Mouse (Mus musculus): ENCODE measurements at regions not wholly inside any gene's neighbourhood (a gene's known extent, or its start where the extent isn't known, plus 50 kb on each side); places are given as distances from the start of the nearest gene placed in this dataset.

DNA sequence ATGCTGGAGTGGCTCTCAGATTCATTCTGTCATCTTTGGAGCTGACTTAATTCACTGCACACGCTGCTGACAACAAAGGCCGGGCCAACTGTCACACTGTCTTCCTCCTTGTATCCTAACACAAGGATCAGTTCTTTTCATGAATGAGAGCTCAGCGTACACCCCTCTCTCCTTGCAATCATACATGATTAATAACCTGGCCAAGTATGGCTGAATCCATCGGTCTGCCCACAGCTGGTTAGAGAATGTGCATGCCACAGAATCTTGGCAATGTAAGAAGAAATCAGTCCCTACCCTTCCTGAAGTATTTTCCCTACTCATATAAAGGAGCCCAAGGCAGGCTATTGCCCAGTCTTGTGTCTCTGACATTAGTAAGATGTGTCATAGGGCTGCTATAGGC is 387.4 kb upstream of the Clint1 start:
- 37% methylated on average over 4 of the region's 4 CpGs for WGBS
- peaks cover 4% of the 10 kb centered on the region; the same call in 1 of the 2 replicates for H3K4me1 ChIP-seq (replicated peaks; ENCODE audit: control insufficient read depth, insufficient read depth, low read length)
- ATAC-seq (ENCODE audit: low FRiP score), result no peak
- no peak overlapping the region for H3K4me3 ChIP-seq (replicated peaks; ENCODE audit: low read length)
- H3K36me3 ChIP-seq (replicated peaks; ENCODE audit: control insufficient read depth, insufficient read depth), result no peaks in the 10 kb centered on the region
- H3K27me3 ChIP-seq (ENCODE audit: control insufficient read depth, insufficient read depth, low read length), result no peaks in the 10 kb centered on the region
- H3K27ac ChIP-seq, result no peak overlapping the region; the same call in 1 of the 2 replicates
- no peak overlapping the region for H3K9ac ChIP-seq
- H3K9me3 ChIP-seq (ENCODE audit: control insufficient read depth, low read length), result no peaks in the 10 kb centered on the region
- no peak for DNase-seq (ENCODE audit: low spot score)
- no peak overlapping the region for H3K4me2 ChIP-seq (replicated peaks)

DNA sequence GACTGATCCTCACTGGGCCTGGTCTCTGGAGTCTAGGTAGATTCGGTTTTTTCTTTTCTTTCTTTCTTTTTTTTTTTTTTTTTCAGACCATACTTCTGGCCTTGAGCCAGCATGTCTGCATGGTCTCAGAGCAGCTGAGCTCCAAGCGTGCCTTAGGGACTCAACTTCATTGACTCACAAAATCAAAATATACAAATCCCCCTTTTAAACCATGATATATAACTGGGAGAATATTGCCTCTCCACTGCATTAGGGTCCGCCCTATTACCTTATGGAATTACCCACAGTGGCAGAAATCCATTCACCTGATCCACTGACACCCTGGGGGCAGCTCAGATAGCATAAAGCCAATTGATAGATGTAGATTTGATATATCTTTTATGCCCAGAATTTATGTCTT is 385.5 kb upstream of the Clint1 start:
- Histone ChIP-seq H3K9ac (no peak overlapping the region), H3K27ac (0 out of 2 replicates have a peak overlapping the region, but pooled peaks have one; percentile 12), H3K4me2 (replicated peaks) (no peak overlapping the region), H3K4me1 (replicated peaks; ENCODE audit: control insufficient read depth, insufficient read depth, low read length) (peaks cover 4% of the 10 kb centered on the region; the same call in 1 of the 2 replicates), H3K9me3 (ENCODE audit: control insufficient read depth, low read length) (no peaks in the 10 kb centered on the region), H3K27me3 (ENCODE audit: control insufficient read depth, insufficient read depth, low read length) (no peaks in the 10 kb centered on the region), H3K4me3 (replicated peaks; ENCODE audit: low read length) (no peak overlapping the region), H3K36me3 (replicated peaks; ENCODE audit: control insufficient read depth, insufficient read depth) (no peaks in the 10 kb centered on the region)
- ATAC-seq (ENCODE audit: low FRiP score) (no peak), DNase-seq (ENCODE audit: low spot score) (no peak)
- 29% methylated on average over 3 of the region's 3 CpGs for WGBS

DNA sequence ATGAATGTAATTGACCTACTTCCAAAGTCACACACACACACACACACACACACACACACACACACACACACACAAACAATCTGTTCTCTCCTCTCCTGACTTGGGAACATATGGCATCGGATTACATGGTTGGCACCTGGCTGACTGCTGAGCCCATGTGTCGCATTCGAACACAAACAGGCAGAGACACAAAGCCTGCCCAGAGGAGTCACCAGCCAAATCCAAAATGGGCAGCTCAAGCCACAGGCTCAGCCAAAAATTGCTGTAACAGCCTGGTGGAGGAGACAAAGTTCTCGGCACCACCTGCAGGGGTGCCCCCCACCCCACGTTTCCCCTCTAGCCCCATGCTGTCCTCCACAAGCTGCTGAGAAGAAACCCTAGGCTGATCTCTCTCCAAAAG is 379.7 kb upstream of the Clint1 start:
- DNase-seq (ENCODE audit: low spot score) (peak; percentile 57), ATAC-seq (ENCODE audit: low FRiP score) (peak; percentile 57; the same call in 1 of the 2 replicates)
- no peaks in the 10 kb centered on the region for H3K27me3 ChIP-seq (ENCODE audit: control insufficient read depth, insufficient read depth, low read length)
- 64% methylated on average over 5 of the region's 5 CpGs for WGBS
- no peak overlapping the region for H3K4me2 ChIP-seq (replicated peaks)
- peak overlapping the region; percentile 14; the same call in 1 of the 2 replicates for H3K27ac ChIP-seq
- no peaks in the 10 kb centered on the region for H3K4me1 ChIP-seq (replicated peaks; ENCODE audit: control insufficient read depth, insufficient read depth, low read length)
- H3K9me3 ChIP-seq (ENCODE audit: control insufficient read depth, low read length), result no peaks in the 10 kb centered on the region
- H3K36me3 ChIP-seq (replicated peaks; ENCODE audit: control insufficient read depth, insufficient read depth), result no peaks in the 10 kb centered on the region
- H3K4me3 ChIP-seq (replicated peaks; ENCODE audit: low read length), result no peak overlapping the region
- no peak overlapping the region for H3K9ac ChIP-seq

DNA sequence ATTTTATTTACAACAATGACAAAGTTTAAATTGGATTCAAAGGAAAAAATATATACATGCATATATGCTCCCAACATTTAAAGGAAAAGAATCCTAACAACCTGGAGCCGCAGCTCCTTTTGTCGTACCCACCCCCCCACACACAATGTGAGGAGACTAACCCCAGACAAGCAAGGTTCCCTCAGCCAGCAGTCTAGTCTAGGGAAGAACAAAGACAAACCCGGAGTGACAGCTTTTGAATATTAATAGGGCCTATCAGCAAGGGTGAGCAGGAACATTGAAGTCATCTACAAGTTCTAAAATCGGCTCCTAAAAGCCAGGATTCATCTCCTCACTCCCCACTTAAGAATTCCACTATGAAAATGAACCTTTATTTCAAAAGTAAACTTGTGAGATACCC is 374.9 kb upstream of the Clint1 start:
- 26% methylated on average over 4 of the region's 4 CpGs for WGBS
- Histone ChIP-seq H3K36me3 (replicated peaks; ENCODE audit: control insufficient read depth, insufficient read depth) (no peaks in the 10 kb centered on the region), H3K9me3 (ENCODE audit: control insufficient read depth, low read length) (no peaks in the 10 kb centered on the region), H3K4me1 (replicated peaks; ENCODE audit: control insufficient read depth, insufficient read depth, low read length) (no peaks in the 10 kb centered on the region), H3K4me2 (replicated peaks) (no peak overlapping the region), H3K27ac (no peak overlapping the region), H3K4me3 (replicated peaks; ENCODE audit: low read length) (no peak overlapping the region), H3K9ac (no peak overlapping the region), H3K27me3 (ENCODE audit: control insufficient read depth, insufficient read depth, low read length) (no peaks in the 10 kb centered on the region)
- ATAC-seq (ENCODE audit: low FRiP score) (no peak), DNase-seq (ENCODE audit: low spot score) (no peak)

DNA sequence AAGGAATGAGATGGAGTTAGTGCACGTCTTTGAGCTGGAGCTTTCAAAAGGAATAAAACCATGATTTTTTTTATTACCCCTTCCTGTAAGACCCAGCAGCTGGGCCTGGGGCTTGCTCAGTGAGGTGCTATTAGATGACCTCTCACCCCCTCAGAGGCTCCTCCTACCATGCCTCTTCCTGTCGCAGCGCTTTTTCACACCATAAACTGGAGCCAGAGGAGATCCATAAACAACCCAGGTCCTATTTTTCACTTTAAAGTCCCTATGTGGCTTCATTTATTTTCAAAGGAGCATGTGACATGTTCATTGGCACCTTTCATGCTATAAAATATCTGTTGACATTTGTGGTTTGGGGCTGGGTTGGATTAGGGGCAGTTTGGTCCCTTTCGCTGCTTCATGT is 365.9 kb upstream of the Clint1 start:
- H3K9me3 ChIP-seq (ENCODE audit: control insufficient read depth, low read length), result no peaks in the 10 kb centered on the region
- no peak overlapping the region for H3K9ac ChIP-seq
- no peak overlapping the region for H3K4me2 ChIP-seq (replicated peaks)
- 89% methylated on average over 4 of the region's 4 CpGs for WGBS
- no peaks in the 10 kb centered on the region; the same call in 1 of the 2 replicates for H3K4me1 ChIP-seq (replicated peaks; ENCODE audit: control insufficient read depth, insufficient read depth, low read length)
- ATAC-seq (ENCODE audit: low FRiP score), result no peak
- DNase-seq (ENCODE audit: low spot score), result no peak
- no peaks in the 10 kb centered on the region for H3K36me3 ChIP-seq (replicated peaks; ENCODE audit: control insufficient read depth, insufficient read depth)
- no peaks in the 10 kb centered on the region for H3K27me3 ChIP-seq (ENCODE audit: control insufficient read depth, insufficient read depth, low read length)
- H3K27ac ChIP-seq, result no peak overlapping the region
- H3K4me3 ChIP-seq (replicated peaks; ENCODE audit: low read length), result no peak overlapping the region

DNA sequence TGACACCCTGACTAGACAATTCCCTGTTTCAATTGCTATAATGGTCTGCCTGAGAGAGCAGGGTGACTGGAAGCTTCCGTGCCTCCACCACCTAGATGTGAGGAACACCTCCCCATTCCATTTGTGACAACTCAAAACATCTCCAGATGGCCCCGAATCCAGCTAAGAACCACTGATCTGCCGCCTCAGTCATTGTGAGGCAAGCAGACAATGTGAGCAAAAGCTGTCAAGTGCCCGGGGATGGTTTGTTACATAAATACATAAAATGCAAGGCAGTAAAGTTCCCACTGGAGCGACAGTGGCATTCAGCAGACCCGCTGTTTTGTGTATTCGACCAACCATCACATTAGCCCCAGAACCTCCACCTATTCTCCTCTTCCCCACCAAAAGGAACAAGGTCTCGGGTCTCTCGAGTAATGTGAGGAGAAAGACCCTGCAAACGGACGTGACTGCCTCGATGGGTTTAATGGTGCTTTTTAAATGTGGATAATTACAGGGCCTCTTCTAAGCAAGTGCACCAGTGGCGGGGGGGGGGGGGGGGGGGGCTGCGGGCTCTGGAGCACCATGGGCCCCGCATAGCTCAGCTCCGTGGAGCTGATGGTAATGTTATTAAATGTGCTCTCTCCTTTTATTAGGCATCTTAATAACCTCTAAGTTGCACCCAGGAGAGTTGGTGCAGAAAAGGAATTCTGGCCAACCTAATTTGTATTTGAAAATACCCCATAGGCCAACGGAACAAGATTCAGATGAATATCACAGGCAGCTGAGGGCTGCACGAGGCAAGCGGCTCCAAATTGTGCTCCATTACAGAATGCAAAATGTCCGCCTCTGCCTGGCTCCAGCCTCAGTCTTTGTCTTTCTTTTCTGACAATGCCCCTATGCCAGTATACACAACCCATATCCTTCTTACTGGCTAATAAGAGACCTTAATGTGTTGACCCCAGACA is 360.6 kb upstream of the Clint1 start:
- ATAC-seq (ENCODE audit: low FRiP score) (peak; percentile 77), DNase-seq (ENCODE audit: low spot score) (peak; percentile 39)
- H3K4me3 ChIP-seq (replicated peaks; ENCODE audit: low read length), result no peak overlapping the region
- WGBS, result 40% methylated on average over 19 of the region's 20 CpGs
- H3K36me3 ChIP-seq (replicated peaks; ENCODE audit: control insufficient read depth, insufficient read depth), result no peaks in the 10 kb centered on the region
- H3K9ac ChIP-seq, result 0 out of 2 replicates have a peak overlapping the region, but pooled peaks have one; percentile 6
- H3K9me3 ChIP-seq (ENCODE audit: control insufficient read depth, low read length), result no peaks in the 10 kb centered on the region
- H3K4me1 ChIP-seq (replicated peaks; ENCODE audit: control insufficient read depth, insufficient read depth, low read length), result no peaks in the 10 kb centered on the region; the same call in 1 of the 2 replicates
- peak overlapping the region; percentile 71 for H3K27ac ChIP-seq
- H3K27me3 ChIP-seq (ENCODE audit: control insufficient read depth, insufficient read depth, low read length), result no peaks in the 10 kb centered on the region
- H3K4me2 ChIP-seq (replicated peaks), result 0 out of 2 replicates have a peak overlapping the region, but pooled peaks have one; percentile 2

DNA sequence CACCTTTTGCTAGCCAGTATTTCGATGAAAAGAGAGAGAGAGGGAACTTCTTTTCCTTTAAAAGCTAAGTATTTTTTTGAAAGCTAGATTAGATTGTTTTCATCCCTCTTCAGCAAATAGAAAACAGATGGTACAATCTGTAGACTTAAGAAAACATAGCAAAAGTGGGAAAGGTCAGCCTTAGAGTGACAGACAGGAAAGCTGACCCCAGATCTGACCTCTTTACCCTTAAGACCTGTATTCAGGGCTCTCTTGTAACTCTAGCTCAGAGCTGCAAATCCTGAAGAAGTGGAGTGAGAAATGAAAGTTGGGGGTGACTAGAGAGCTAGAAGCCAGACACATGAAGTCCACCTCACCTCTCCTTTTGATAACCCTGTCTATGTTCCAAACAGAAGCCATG is 356.6 kb upstream of the Clint1 start:
- Histone ChIP-seq H3K36me3 (replicated peaks; ENCODE audit: control insufficient read depth, insufficient read depth) (no peaks in the 10 kb centered on the region), H3K4me1 (replicated peaks; ENCODE audit: control insufficient read depth, insufficient read depth, low read length) (no peaks in the 10 kb centered on the region; the same call in 1 of the 2 replicates), H3K4me3 (replicated peaks; ENCODE audit: low read length) (no peak overlapping the region), H3K27ac (no peak overlapping the region), H3K4me2 (replicated peaks) (no peak overlapping the region), H3K9me3 (ENCODE audit: control insufficient read depth, low read length) (no peaks in the 10 kb centered on the region), H3K9ac (no peak overlapping the region), H3K27me3 (ENCODE audit: control insufficient read depth, insufficient read depth, low read length) (no peaks in the 10 kb centered on the region)
- ATAC-seq (ENCODE audit: low FRiP score), result no peak
- DNase-seq (ENCODE audit: low spot score), result no peak
- WGBS, result 83% methylated on average over 1 of the region's 1 CpGs

DNA sequence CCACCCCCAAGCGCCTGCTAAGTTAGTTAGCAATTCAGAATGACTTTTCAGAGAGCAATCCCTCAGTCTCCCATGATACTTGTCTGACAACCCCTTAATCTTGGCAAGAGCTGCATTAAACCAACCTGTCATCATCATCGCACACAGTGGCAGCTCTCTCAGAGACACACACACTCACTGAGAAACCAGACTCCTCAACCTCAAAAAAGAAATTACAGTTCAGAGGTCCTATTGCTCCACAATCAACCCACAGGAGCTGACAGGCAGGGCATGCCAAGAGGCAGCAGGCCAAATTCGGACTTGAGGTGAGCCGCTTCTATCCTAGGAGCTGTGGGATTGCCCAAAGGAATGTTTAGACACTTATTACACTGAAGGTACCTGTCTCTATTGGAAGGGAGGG is 343.3 kb upstream of the Clint1 start:
- H3K4me3 ChIP-seq (replicated peaks; ENCODE audit: low read length), result no peak overlapping the region
- no peaks in the 10 kb centered on the region; the same call in 1 of the 2 replicates for H3K9me3 ChIP-seq (ENCODE audit: control insufficient read depth, low read length)
- H3K9ac ChIP-seq, result no peak overlapping the region
- no peaks in the 10 kb centered on the region for H3K36me3 ChIP-seq (replicated peaks; ENCODE audit: control insufficient read depth, insufficient read depth)
- no peaks in the 10 kb centered on the region for H3K27me3 ChIP-seq (ENCODE audit: control insufficient read depth, insufficient read depth, low read length)
- no peak for ATAC-seq (ENCODE audit: low FRiP score)
- no peak overlapping the region for H3K4me2 ChIP-seq (replicated peaks)
- no peak overlapping the region for H3K27ac ChIP-seq
- no peak for DNase-seq (ENCODE audit: low spot score)
- no peaks in the 10 kb centered on the region for H3K4me1 ChIP-seq (replicated peaks; ENCODE audit: control insufficient read depth, insufficient read depth, low read length)
- 39% methylated on average over 4 of the region's 4 CpGs for WGBS

DNA sequence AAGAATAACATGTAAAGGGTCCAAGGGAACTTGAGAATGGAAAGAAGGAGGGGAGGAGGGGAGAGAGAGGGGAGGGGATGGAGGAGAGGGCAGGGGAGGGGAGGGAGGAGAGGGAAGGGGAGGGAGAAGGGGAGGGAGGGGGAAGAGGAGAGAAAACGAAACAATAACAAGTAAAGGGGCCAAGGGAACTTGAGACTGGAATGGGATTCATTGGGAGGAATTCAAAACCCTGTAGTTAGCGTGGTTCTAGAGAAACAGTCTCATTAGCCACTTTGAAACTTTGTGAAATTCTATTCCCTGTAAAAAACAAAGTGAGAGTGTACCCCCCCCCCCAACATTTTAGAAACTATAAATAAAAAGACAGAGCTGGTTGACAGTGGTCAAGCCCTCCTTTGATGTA is 342.6 kb upstream of the Clint1 start:
- H3K4me2 ChIP-seq (replicated peaks), result no peak overlapping the region
- H3K36me3 ChIP-seq (replicated peaks; ENCODE audit: control insufficient read depth, insufficient read depth), result no peaks in the 10 kb centered on the region
- H3K9ac ChIP-seq, result no peak overlapping the region
- ATAC-seq (ENCODE audit: low FRiP score) (no peak), DNase-seq (ENCODE audit: low spot score) (no peak)
- no peaks in the 10 kb centered on the region; the same call in 1 of the 2 replicates for H3K9me3 ChIP-seq (ENCODE audit: control insufficient read depth, low read length)
- 45% methylated on average over 2 of the region's 2 CpGs for WGBS
- H3K4me1 ChIP-seq (replicated peaks; ENCODE audit: control insufficient read depth, insufficient read depth, low read length), result no peaks in the 10 kb centered on the region
- H3K27ac ChIP-seq, result no peak overlapping the region
- H3K4me3 ChIP-seq (replicated peaks; ENCODE audit: low read length), result no peak overlapping the region
- H3K27me3 ChIP-seq (ENCODE audit: control insufficient read depth, insufficient read depth, low read length), result no peaks in the 10 kb centered on the region

All from hindbrain, embryonic 14.5 days (tissue).